22 mouse cellular contexts compared by ENCODE assay signal in the genomic region with DNA sequence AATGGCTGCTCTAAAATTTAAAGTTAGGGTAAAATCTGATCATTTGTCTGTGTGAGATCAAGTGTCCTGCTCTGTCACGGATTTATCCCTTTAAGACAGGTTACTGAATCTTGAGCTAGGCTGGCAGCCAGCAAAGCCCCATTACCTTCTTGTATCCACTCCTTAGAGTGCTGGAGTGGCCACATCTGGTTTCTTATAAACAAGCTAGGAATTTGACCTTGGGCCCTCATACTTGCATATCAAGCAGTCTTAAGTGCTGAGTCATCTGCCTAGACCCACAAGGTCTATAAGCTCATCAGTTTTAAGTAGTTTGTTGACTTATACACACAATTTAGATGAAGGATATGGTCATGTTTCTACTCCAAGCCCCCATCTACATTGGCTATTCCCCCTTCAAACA. TPM values are rescaled to one million over a fixed set of nuclear protein-coding genes. Genes with fewer than 3 reads are reported as not detected.
DNase-seq lines count a peak whose midpoint lies in the region; ATAC-seq and TF ChIP-seq lines count a peak whose summit lies in the region.
"Had no signal": no experiment of that assay in that cellular context is flagged by ENCODE, and none has a peak within 500 bp of the region (broad histone marks: within the 10 kb centered on the region; RNA-seq: fewer than 3 reads in every experiment).

No protein-coding gene starts in this region.

- TF ChIP-seq CTCF in lung, postnatal 0 days (IDR thresholded peaks at IDR 0.05), result no peak
- no peak for TF ChIP-seq CTCF in kidney, postnatal 0 days (IDR thresholded peaks at IDR 0.05; ENCODE audit: low read depth)

- H3K4me3 ChIP-seq in lung, postnatal 0 days (ENCODE audit: low read depth, low read length), result no peak overlapping the region
- H3K4me3 ChIP-seq in kidney, postnatal 0 days (replicated peaks; ENCODE audit: low read depth, low read length), result no peak overlapping the region
- no peak overlapping the region for H3K4me3 ChIP-seq in hindbrain, embryonic 12.5 days
- H3K4me3 ChIP-seq: embryonic facial prominence, embryonic 12.5 days; heart, embryonic 15.5 days; layer of hippocampus, adult 2 months; left cerebral cortex, adult 2 months; limb, embryonic 12.5 days had no signal

- H3K4me2 ChIP-seq in lung, postnatal 0 days (replicated peaks; ENCODE audit: low read depth, low read length), result no peak overlapping the region
- no peak overlapping the region for H3K4me2 ChIP-seq in kidney, postnatal 0 days (ENCODE audit: low read length)
- no peak overlapping the region for H3K4me2 ChIP-seq in hindbrain, embryonic 12.5 days (replicated peaks)
- H3K4me2 ChIP-seq: embryonic facial prominence, embryonic 12.5 days; heart, embryonic 15.5 days; limb, embryonic 12.5 days had no signal

- H3K9ac ChIP-seq in lung, postnatal 0 days (replicated peaks; ENCODE audit: low read depth), result no peak overlapping the region
- no peak overlapping the region for H3K9ac ChIP-seq in kidney, postnatal 0 days (ENCODE audit: low read depth, low read length)
- no peak overlapping the region for H3K9ac ChIP-seq in hindbrain, embryonic 12.5 days
- H3K9ac ChIP-seq: embryonic facial prominence, embryonic 12.5 days; heart, embryonic 15.5 days; limb, embryonic 12.5 days; liver, embryonic 14.5 days had no signal

- peak; percentile 17 for DNase-seq in lung, postnatal 0 days (ENCODE audit: low spot score)
- no peak for DNase-seq in lung, postnatal 4 days
- DNase-seq in adipocyte (ENCODE audit: low spot score), result peak; percentile 10
- peak; percentile 42 for DNase-seq in kidney, postnatal 0 days (ENCODE audit: low spot score)
- DNase-seq in lung, postnatal 36 days, result peak; percentile 35
- DNase-seq in Muller cell, postnatal 12 days (ENCODE audit: inconsistent ontology term), result no peak
- DNase-seq in adrenal gland, adult 8-10 months, result no peak
- DNase-seq: cerebellum, adult 9-10 months; heart, adult 18-20 months; right cerebral cortex, postnatal 25 days; thymus, postnatal 25 days had no signal

- H3K27ac ChIP-seq in lung, postnatal 0 days (ENCODE audit: low read length), result no peak overlapping the region
- no peak overlapping the region for H3K27ac ChIP-seq in kidney, postnatal 0 days
- no peak overlapping the region for H3K27ac ChIP-seq in hindbrain, embryonic 12.5 days
- H3K27ac ChIP-seq: embryonic facial prominence, embryonic 12.5 days; heart, embryonic 15.5 days; layer of hippocampus, adult 2 months; left cerebral cortex, adult 2 months; limb, embryonic 12.5 days; liver, embryonic 14.5 days; stomach, postnatal 0 days had no signal

- no peaks in the 10 kb centered on the region for H3K9me3 ChIP-seq in lung, postnatal 0 days (ENCODE audit: low read length)
- no peaks in the 10 kb centered on the region for H3K9me3 ChIP-seq in kidney, postnatal 0 days (replicated peaks; ENCODE audit: low read length)
- no peaks in the 10 kb centered on the region for H3K9me3 ChIP-seq in hindbrain, embryonic 12.5 days (replicated peaks)
- H3K9me3 ChIP-seq: embryonic facial prominence, embryonic 12.5 days; heart, embryonic 15.5 days; limb, embryonic 12.5 days had no signal

- TF ChIP-seq EP300 in lung, postnatal 0 days (IDR thresholded peaks at IDR 0.05), result peak; percentile 40; the same call in 1 of the 2 replicates

- no peaks in the 10 kb centered on the region for H3K27me3 ChIP-seq in lung, postnatal 0 days (replicated peaks; ENCODE audit: insufficient read depth, low read length)
- no peaks in the 10 kb centered on the region; the same call in 1 of the 2 replicates for H3K27me3 ChIP-seq in kidney, postnatal 0 days (ENCODE audit: insufficient read depth, low read length)
- peaks cover 26% of the 10 kb centered on the region for H3K27me3 ChIP-seq in hindbrain, embryonic 12.5 days
- H3K27me3 ChIP-seq: embryonic facial prominence, embryonic 12.5 days; heart, embryonic 15.5 days had no signal

- WGBS in lung, postnatal 0 days, result 41% methylated on average over 1 of the region's 1 CpGs
- WGBS in kidney, postnatal 0 days, result 42% methylated on average over 1 of the region's 1 CpGs
- 75% methylated on average over 1 of the region's 1 CpGs for WGBS in hindbrain, embryonic 12.5 days

- ATAC-seq in lung, postnatal 0 days, result peak; percentile 70
- ATAC-seq in kidney, postnatal 0 days (replicated peaks; ENCODE audit: low FRiP score, low read depth), result peak; percentile 33; the same call in 1 of the 2 replicates
- ATAC-seq in hindbrain, embryonic 12.5 days (ENCODE audit: low FRiP score), result no peak
- ATAC-seq: activated CD4-positive, CD25-positive, alpha-beta regulatory T cell, adult 4 months; midbrain, embryonic 16.5 days had no signal

- H3K4me1 ChIP-seq in lung, postnatal 0 days (ENCODE audit: insufficient read depth, low read depth, low read length), result no peaks in the 10 kb centered on the region
- no peaks in the 10 kb centered on the region for H3K4me1 ChIP-seq in kidney, postnatal 0 days (replicated peaks; ENCODE audit: insufficient read depth, low read length)
- no peaks in the 10 kb centered on the region for H3K4me1 ChIP-seq in hindbrain, embryonic 12.5 days
- H3K4me1 ChIP-seq: embryonic facial prominence, embryonic 12.5 days; heart, embryonic 15.5 days; limb, embryonic 12.5 days had no signal

- H3K36me3 ChIP-seq in lung, postnatal 0 days (ENCODE audit: insufficient read depth, low read length), result no peaks in the 10 kb centered on the region
- no peaks in the 10 kb centered on the region for H3K36me3 ChIP-seq in kidney, postnatal 0 days (ENCODE audit: insufficient read depth, low read length)
- H3K36me3 ChIP-seq in hindbrain, embryonic 12.5 days, result no peaks in the 10 kb centered on the region
- H3K36me3 ChIP-seq: embryonic facial prominence, embryonic 12.5 days; heart, embryonic 15.5 days; limb, embryonic 12.5 days had no signal

RNA-seq across cellular contexts. Expression of a gene that starts 14.0 kb away (rescaled TPM):
- 1.4 and 1.5 TPM in 2 replicates for polyA plus RNA-seq in lung, postnatal 0 days (2015; fragmentation: Nextera tagmentation; extraction: Ambion mirVana)
- polyA plus RNA-seq in kidney, postnatal 0 days (2015; fragmentation: Nextera tagmentation; extraction: Ambion mirVana), result 0.65 and 0.74 TPM in 2 replicates
- 1 to 10 TPM; 1.8 to 7.9 (median 3.7) TPM for total RNA-seq in adrenal gland, adult 8-10 months (2022)
- polyA plus RNA-seq in hindbrain, embryonic 12.5 days (2016; fragmentation: Nextera tagmentation; extraction: Ambion mirVana), result 0.34 and 1.1 TPM in 2 replicates
- total RNA-seq: MEL had no signal

RNA-seq across cellular contexts. Expression of a gene that starts 38.2 kb away (rescaled TPM):
- 18.8 and 18.9 TPM in 2 replicates for polyA plus RNA-seq in lung, postnatal 0 days (2015; fragmentation: Nextera tagmentation; extraction: Ambion mirVana)
- polyA plus RNA-seq in kidney, postnatal 0 days (2015; fragmentation: Nextera tagmentation; extraction: Ambion mirVana), result 22.5 and 26.1 TPM in 2 replicates
- total RNA-seq in adrenal gland, adult 8-10 months (2022), result 10 to 100 TPM; 25.9 to 30.3 (median 27.6) TPM
- 12.7 and 14.6 TPM in 2 replicates for polyA plus RNA-seq in hindbrain, embryonic 12.5 days (2016; fragmentation: Nextera tagmentation; extraction: Ambion mirVana)
- total RNA-seq: MEL had no signal

Comparison
In these comparisons a context has a peak if more than half of its experiments do, and no peak if none do; other contexts are left out.
1. DNase-seq: peak in lung, postnatal 0 days (single experiment), adipocyte (single experiment), kidney, postnatal 0 days (single experiment) and lung, postnatal 36 days (single experiment); none in lung, postnatal 4 days (0 of 2), Muller cell, postnatal 12 days (single experiment) and adrenal gland, adult 8-10 months (single experiment).